Mouse (Mus musculus): ENCODE data around the gene Numa1. TPM values are rescaled to one million over a fixed set of nuclear protein-coding genes. Genes with fewer than 3 reads are reported as not detected.
"Not testable (repeated sequence)": the region's sequence is repeated elsewhere in the genome, so short reads cannot be mapped to it uniquely, and the experiment has no call there.

Gene Numa1
- polyA plus RNA-seq, 1 experiment from 2014 or later, result 110 TPM

DNA sequence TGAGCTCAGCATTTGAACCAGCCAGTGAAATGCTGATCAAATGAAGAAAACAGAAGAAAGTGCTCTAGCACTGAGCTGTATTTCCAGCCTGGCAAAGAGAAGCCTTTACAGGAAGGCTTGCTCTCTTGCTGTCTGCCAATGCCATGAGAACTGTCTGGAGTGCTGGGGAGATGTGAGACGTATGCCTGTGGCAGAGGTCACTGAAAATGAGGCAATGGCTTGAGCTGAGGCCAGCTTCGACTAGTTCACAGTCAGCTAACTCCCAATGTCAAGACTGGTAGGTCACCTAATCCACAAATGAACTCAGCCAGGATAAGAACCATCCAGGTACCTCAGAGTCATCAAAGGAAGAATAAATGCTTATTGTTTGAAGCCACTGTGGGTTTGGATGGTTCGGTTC is 5.8 kb upstream of the Numa1 start:
- H3K9me3 ChIP-seq (ENCODE audit: control insufficient read depth, low read length), result no peaks in the 10 kb centered on the region
- 87% methylated on average over 3 of the region's 3 CpGs for WGBS
- H3K4me1 ChIP-seq (ENCODE audit: control insufficient read depth, insufficient read depth, low read length), result no peaks in the 10 kb centered on the region; the same call in 1 of the 2 replicates
- no peak overlapping the region for H3K27ac ChIP-seq (ENCODE audit: low read depth, low read length)
- no peak for ATAC-seq (ENCODE audit: low FRiP score, low TSS enrichment)
- no peak overlapping the region for H3K9ac ChIP-seq (ENCODE audit: low read depth, low read length)
- no peak overlapping the region for H3K4me2 ChIP-seq (replicated peaks; ENCODE audit: low read depth, low read length)
- no peak overlapping the region for H3K4me3 ChIP-seq (ENCODE audit: low read length)
- H3K36me3 ChIP-seq (ENCODE audit: control insufficient read depth, insufficient read depth, low read length), result no peaks in the 10 kb centered on the region
- H3K27me3 ChIP-seq (ENCODE audit: control insufficient read depth, insufficient read depth, low read length), result no peaks in the 10 kb centered on the region

DNA sequence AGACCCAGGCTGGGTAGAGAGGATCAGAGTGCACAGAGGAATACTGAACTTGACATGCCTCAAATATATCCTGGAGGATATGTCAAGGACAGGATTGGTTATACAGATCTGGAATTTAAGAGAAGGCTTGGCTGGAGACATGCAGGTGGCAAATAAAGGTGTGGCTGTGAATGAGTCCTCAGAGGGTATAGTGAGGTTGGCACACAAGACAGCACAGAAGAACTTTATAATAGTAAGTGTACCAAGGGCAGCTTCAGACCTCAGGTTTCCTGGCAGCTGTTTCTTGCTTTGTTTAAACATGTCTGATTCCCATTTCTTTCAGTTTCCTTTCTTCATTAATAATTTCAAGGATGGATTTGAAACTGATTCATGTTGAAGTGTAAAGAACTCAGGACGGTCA is 1.4 kb upstream of the Numa1 start:
- Histone ChIP-seq H3K9me3 (ENCODE audit: control insufficient read depth, low read length) (no peaks in the 10 kb centered on the region), H3K36me3 (ENCODE audit: control insufficient read depth, insufficient read depth, low read length) (no peaks in the 10 kb centered on the region), H3K4me3 (ENCODE audit: low read length) (peak overlapping the region; percentile 89; the same call in 1 of the 2 replicates), H3K27me3 (ENCODE audit: control insufficient read depth, insufficient read depth, low read length) (no peaks in the 10 kb centered on the region), H3K4me1 (ENCODE audit: control insufficient read depth, insufficient read depth, low read length) (peaks cover 10% of the 10 kb centered on the region; the same call in 1 of the 2 replicates), H3K27ac (ENCODE audit: low read depth, low read length) (no peak overlapping the region), H3K4me2 (replicated peaks; ENCODE audit: low read depth, low read length) (peak overlapping the region; percentile 56; the same call in 1 of the 2 replicates), H3K9ac (ENCODE audit: low read depth, low read length) (no peak overlapping the region)
- 85% methylated on average over 1 of the region's 1 CpGs for WGBS
- ATAC-seq (ENCODE audit: low FRiP score, low TSS enrichment), result no peak

GRCm38 (mm10) chr7:101933300-101933699 is 611 bp upstream of the Numa1 start:
- H3K27me3 ChIP-seq (ENCODE audit: control insufficient read depth, insufficient read depth, low read length), result no peaks in the 10 kb centered on the region
- no peaks in the 10 kb centered on the region for H3K9me3 ChIP-seq (ENCODE audit: control insufficient read depth, low read length)
- peaks cover 10% of the 10 kb centered on the region; the same call in 1 of the 2 replicates for H3K4me1 ChIP-seq (ENCODE audit: control insufficient read depth, insufficient read depth, low read length)
- peak overlapping the region; percentile 89 for H3K4me3 ChIP-seq (ENCODE audit: low read length)
- peak overlapping the region; percentile 56 for H3K4me2 ChIP-seq (replicated peaks; ENCODE audit: low read depth, low read length)
- 6% methylated on average over 15 of the region's 15 CpGs for WGBS
- no peak overlapping the region; the same call in 1 of the 2 replicates for H3K27ac ChIP-seq (ENCODE audit: low read depth, low read length)
- no peaks in the 10 kb centered on the region for H3K36me3 ChIP-seq (ENCODE audit: control insufficient read depth, insufficient read depth, low read length)
- no peak; the same call in 1 of the 2 replicates for ATAC-seq (ENCODE audit: low FRiP score, low TSS enrichment)
- H3K9ac ChIP-seq (ENCODE audit: low read depth, low read length), result peak overlapping the region; percentile 84

- H3K9ac ChIP-seq (ENCODE audit: low read depth, low read length), result no peak overlapping the region
- H3K4me2 ChIP-seq (replicated peaks; ENCODE audit: low read depth, low read length), result no peak overlapping the region
- H3K4me1 ChIP-seq (ENCODE audit: control insufficient read depth, insufficient read depth, low read length), result peaks cover 10% of the 10 kb centered on the region; the same call in 1 of the 2 replicates
- no peaks in the 10 kb centered on the region for H3K9me3 ChIP-seq (ENCODE audit: control insufficient read depth, low read length)
- H3K36me3 ChIP-seq (ENCODE audit: control insufficient read depth, insufficient read depth, low read length), result 0 out of 2 replicates have a peak, but pooled peaks cover 4% of the 10 kb centered on the region
- no peak overlapping the region for H3K4me3 ChIP-seq (ENCODE audit: low read length)
- H3K27ac ChIP-seq (ENCODE audit: low read depth, low read length), result no peak overlapping the region
- 95% methylated on average over 4 of the region's 4 CpGs for WGBS
- ATAC-seq (ENCODE audit: low FRiP score, low TSS enrichment), result no peak
- no peaks in the 10 kb centered on the region for H3K27me3 ChIP-seq (ENCODE audit: control insufficient read depth, insufficient read depth, low read length)
Measured at GRCm38 (mm10) chr7:101935957-101936356, 2.0 kb downstream of the Numa1 start.

GRCm38 (mm10) chr7:101936996-101937395 is 3.1 kb downstream of the Numa1 start:
- WGBS, result 95% methylated on average over 4 of the region's 4 CpGs
- Histone ChIP-seq H3K4me2 (replicated peaks; ENCODE audit: low read depth, low read length) (no peak overlapping the region), H3K9ac (ENCODE audit: low read depth, low read length) (no peak overlapping the region), H3K27ac (ENCODE audit: low read depth, low read length) (no peak overlapping the region), H3K4me3 (ENCODE audit: low read length) (no peak overlapping the region), H3K9me3 (ENCODE audit: control insufficient read depth, low read length) (no peaks in the 10 kb centered on the region), H3K27me3 (ENCODE audit: control insufficient read depth, insufficient read depth, low read length) (no peaks in the 10 kb centered on the region), H3K4me1 (ENCODE audit: control insufficient read depth, insufficient read depth, low read length) (peaks cover 10% of the 10 kb centered on the region; the same call in 1 of the 2 replicates), H3K36me3 (ENCODE audit: control insufficient read depth, insufficient read depth, low read length) (0 out of 2 replicates have a peak, but pooled peaks cover 4% of the 10 kb centered on the region)
- ATAC-seq (ENCODE audit: low FRiP score, low TSS enrichment), result no peak

DNA sequence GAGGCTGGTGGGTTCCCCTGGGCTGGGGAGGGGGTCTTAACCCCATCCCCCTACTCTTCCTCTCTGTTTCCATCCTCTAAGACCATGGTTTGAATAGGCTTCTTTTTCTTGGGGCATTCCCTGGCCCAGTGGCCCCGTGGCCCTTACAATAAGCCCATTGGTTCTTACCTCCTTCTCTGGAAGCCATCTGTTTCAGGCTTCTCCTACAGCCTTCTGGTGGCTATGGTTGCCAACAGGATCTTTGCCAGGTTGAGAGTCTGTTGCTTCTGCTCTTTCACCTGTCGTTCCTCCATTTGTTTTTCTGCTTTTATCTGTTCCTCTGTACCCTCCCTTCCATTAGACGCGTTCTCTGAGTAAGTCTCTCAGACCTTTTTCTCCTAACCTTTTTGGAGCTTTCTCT is 3.7 kb downstream of the Numa1 start:
- Histone ChIP-seq H3K4me2 (replicated peaks; ENCODE audit: low read depth, low read length) (no peak overlapping the region), H3K9me3 (ENCODE audit: control insufficient read depth, low read length) (no peaks in the 10 kb centered on the region), H3K27me3 (ENCODE audit: control insufficient read depth, insufficient read depth, low read length) (no peaks in the 10 kb centered on the region), H3K4me3 (ENCODE audit: low read length) (no peak overlapping the region), H3K9ac (ENCODE audit: low read depth, low read length) (no peak overlapping the region), H3K4me1 (ENCODE audit: control insufficient read depth, insufficient read depth, low read length) (peaks cover 10% of the 10 kb centered on the region; the same call in 1 of the 2 replicates), H3K27ac (ENCODE audit: low read depth, low read length) (no peak overlapping the region), H3K36me3 (ENCODE audit: control insufficient read depth, insufficient read depth, low read length) (0 out of 2 replicates have a peak, but pooled peaks cover 4% of the 10 kb centered on the region)
- WGBS, result 96% methylated on average over 4 of the region's 4 CpGs
- ATAC-seq (ENCODE audit: low FRiP score, low TSS enrichment), result no peak

DNA sequence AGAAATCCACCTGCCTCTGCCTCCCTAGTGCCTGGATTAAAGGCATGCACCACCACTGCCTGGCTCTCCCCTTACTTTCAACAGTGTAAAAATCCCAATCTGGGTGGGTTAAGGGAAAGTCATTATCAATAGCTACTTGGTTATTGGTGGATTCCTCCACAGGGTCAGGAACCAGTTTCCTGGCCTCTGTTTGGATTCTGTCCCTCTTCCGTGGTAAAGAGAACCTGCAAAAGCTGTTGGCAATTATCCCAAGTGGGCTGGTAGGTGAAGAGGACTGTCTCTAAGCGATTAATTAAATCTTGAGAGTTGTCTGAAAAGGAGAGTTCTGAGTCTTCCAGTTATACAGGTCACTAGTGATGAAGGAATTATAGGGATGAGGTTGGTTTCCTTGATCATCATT is 4.4 kb downstream of the Numa1 start:
- Histone ChIP-seq H3K36me3 (ENCODE audit: control insufficient read depth, insufficient read depth, low read length) (0 out of 2 replicates have a peak, but pooled peaks cover 4% of the 10 kb centered on the region), H3K4me2 (replicated peaks; ENCODE audit: low read depth, low read length) (no peak overlapping the region), H3K9ac (ENCODE audit: low read depth, low read length) (no peak overlapping the region), H3K4me3 (ENCODE audit: low read length) (no peak overlapping the region), H3K4me1 (ENCODE audit: control insufficient read depth, insufficient read depth, low read length) (peaks cover 10% of the 10 kb centered on the region; the same call in 1 of the 2 replicates), H3K27ac (ENCODE audit: low read depth, low read length) (no peak overlapping the region), H3K27me3 (ENCODE audit: control insufficient read depth, insufficient read depth, low read length) (no peaks in the 10 kb centered on the region), H3K9me3 (ENCODE audit: control insufficient read depth, low read length) (no peaks in the 10 kb centered on the region)
- 86% methylated on average over 2 of the region's 2 CpGs for WGBS
- no peak for ATAC-seq (ENCODE audit: low FRiP score, low TSS enrichment)

GRCm38 (mm10) chr7:101939758-101940157 is 5.8 kb downstream of the Numa1 start:
- WGBS, result 92% methylated on average over 4 of the region's 4 CpGs
- Histone ChIP-seq H3K4me3 (ENCODE audit: low read length) (no peak overlapping the region), H3K9me3 (ENCODE audit: control insufficient read depth, low read length) (no peaks in the 10 kb centered on the region), H3K4me2 (replicated peaks; ENCODE audit: low read depth, low read length) (no peak overlapping the region), H3K27me3 (ENCODE audit: control insufficient read depth, insufficient read depth, low read length) (no peaks in the 10 kb centered on the region), H3K4me1 (ENCODE audit: control insufficient read depth, insufficient read depth, low read length) (peaks cover 7% of the 10 kb centered on the region; the same call in 1 of the 2 replicates), H3K9ac (ENCODE audit: low read depth, low read length) (no peak overlapping the region), H3K36me3 (ENCODE audit: control insufficient read depth, insufficient read depth, low read length) (0 out of 2 replicates have a peak, but pooled peaks cover 4% of the 10 kb centered on the region), H3K27ac (ENCODE audit: low read depth, low read length) (no peak overlapping the region)
- ATAC-seq (ENCODE audit: low FRiP score, low TSS enrichment), result no peak

- H3K27ac ChIP-seq (ENCODE audit: low read depth, low read length); ATAC-seq (ENCODE audit: low FRiP score, low TSS enrichment); H3K9me3 ChIP-seq (ENCODE audit: control insufficient read depth, low read length); H3K4me1 ChIP-seq (ENCODE audit: control insufficient read depth, insufficient read depth, low read length); H3K4me3 ChIP-seq (ENCODE audit: low read length); H3K4me2 ChIP-seq (replicated peaks; ENCODE audit: low read depth, low read length); H3K27me3 ChIP-seq (ENCODE audit: control insufficient read depth, insufficient read depth, low read length); H3K9ac ChIP-seq (ENCODE audit: low read depth, low read length); H3K36me3 ChIP-seq (ENCODE audit: control insufficient read depth, insufficient read depth, low read length): not testable (repeated sequence)
- WGBS, result 94% methylated on average over 5 of the region's 5 CpGs
Measured at GRCm38 (mm10) chr7:101949008-101949407, 15.1 kb downstream of the Numa1 start.

All from kidney, embryonic 14.5 days (tissue).